Mouse (Mus musculus): ENCODE measurements around the gene Col10a1. TPM values are rescaled to one million over a fixed set of nuclear protein-coding genes. Genes with fewer than 3 reads are reported as not detected.

The Col10a1 gene
- polyA plus RNA-seq (2012; rRNA removed), result 0.01 TPM in 1 of 2 replicates, not detected in the other
- polyA plus RNA-seq (2014; fragmentation: Nextera tagmentation; extraction: Ambion mirVana), result not detected in 2 replicates

- Histone ChIP-seq H3K4me2 (ENCODE audit: low read depth) (no peak within 1 kb of the TSS), H3K9ac (replicated peaks) (no peak within 1 kb of the TSS), H3K4me1 (replicated peaks; ENCODE audit: control insufficient read depth in 2 of 2, insufficient read depth in 2 of 2, low read length in 1 of 2) (no peaks in the 10 kb centered on the region), H3K4me3 (ENCODE audit: insufficient read depth in 1 of 2, low read depth in 2 of 2, low read length in 2 of 2) (no peak within 1 kb of the TSS), H3K27ac (no peak within 1 kb of the TSS), H3K9me3 (ENCODE audit: control insufficient read depth, low read length) (no peaks in the 10 kb centered on the region), H3K27me3 (ENCODE audit: control insufficient read depth, insufficient read depth, low read length) (no peaks in the 10 kb centered on the region), H3K36me3 (replicated peaks; ENCODE audit: control insufficient read depth, insufficient read depth, low read depth) (no peaks in the 10 kb centered on the region)
- DNase-seq (ENCODE audit: low read depth in 3 of 3, low spot score in 3 of 3), result no peak
- no peak for ATAC-seq (ENCODE audit: insufficient read depth)
- WGBS (ENCODE audit: insufficient replicate concordance), result 68% methylated on average over 8 of the region's 8 CpGs
- no peak for TF ChIP-seq CTCF (IDR thresholded peaks at IDR 0.05; ENCODE audit: low read depth)
- no peak for TF ChIP-seq EP300 (IDR thresholded peaks at IDR 0.05; ENCODE audit: low read depth)
These were observed at the start of gene Col10a1 for GRCm38 (mm10) chr10:34389681-34390080. Gene Col10a1, plus strand, starts transcription at chr10:34389981.

- no peak for DNase-seq (ENCODE audit: low read depth in 3 of 3, low spot score in 3 of 3)
- H3K27ac ChIP-seq, result no peak overlapping the region
- no peaks in the 10 kb centered on the region for H3K36me3 ChIP-seq (replicated peaks; ENCODE audit: control insufficient read depth, insufficient read depth, low read depth)
- H3K9ac ChIP-seq (replicated peaks), result no peak overlapping the region
- H3K4me3 ChIP-seq (ENCODE audit: insufficient read depth in 1 of 2, low read depth in 2 of 2, low read length in 2 of 2), result no peak overlapping the region
- TF ChIP-seq EP300 (IDR thresholded peaks at IDR 0.05; ENCODE audit: low read depth) (no peak), CTCF (IDR thresholded peaks at IDR 0.05; ENCODE audit: low read depth) (no peak)
- no peaks in the 10 kb centered on the region for H3K9me3 ChIP-seq (ENCODE audit: control insufficient read depth, low read length)
- ATAC-seq (ENCODE audit: insufficient read depth), result no peak
- H3K4me2 ChIP-seq (ENCODE audit: low read depth), result no peak overlapping the region
- no peaks in the 10 kb centered on the region for H3K27me3 ChIP-seq (ENCODE audit: control insufficient read depth, insufficient read depth, low read length)
- 64% methylated on average over 6 of the region's 6 CpGs for WGBS (ENCODE audit: insufficient replicate concordance)
- H3K4me1 ChIP-seq (replicated peaks; ENCODE audit: control insufficient read depth in 2 of 2, insufficient read depth in 2 of 2, low read length in 1 of 2), result no peaks in the 10 kb centered on the region
These were observed 48.8 kb upstream of the Col10a1 start for GRCm38 (mm10) chr10:34341014-34341413.

GRCm38 (mm10) chr10:34341886-34342285, 47.9 kb upstream of the Col10a1 start:
- Histone ChIP-seq H3K27ac (no peak overlapping the region), H3K4me1 (replicated peaks; ENCODE audit: control insufficient read depth in 2 of 2, insufficient read depth in 2 of 2, low read length in 1 of 2) (no peaks in the 10 kb centered on the region), H3K9ac (replicated peaks) (no peak overlapping the region), H3K27me3 (ENCODE audit: control insufficient read depth, insufficient read depth, low read length) (no peaks in the 10 kb centered on the region), H3K4me2 (ENCODE audit: low read depth) (no peak overlapping the region), H3K9me3 (ENCODE audit: control insufficient read depth, low read length) (no peaks in the 10 kb centered on the region), H3K4me3 (ENCODE audit: insufficient read depth in 1 of 2, low read depth in 2 of 2, low read length in 2 of 2) (no peak overlapping the region), H3K36me3 (replicated peaks; ENCODE audit: control insufficient read depth, insufficient read depth, low read depth) (no peaks in the 10 kb centered on the region)
- ATAC-seq (ENCODE audit: insufficient read depth) (no peak), DNase-seq (ENCODE audit: low read depth in 3 of 3, low spot score in 3 of 3) (no peak)
- no peak for TF ChIP-seq CTCF (IDR thresholded peaks at IDR 0.05; ENCODE audit: low read depth)
- 53% methylated on average over 1 of the region's 1 CpGs for WGBS (ENCODE audit: insufficient replicate concordance)

GRCm38 (mm10) chr10:34352166-34352565, 37.6 kb upstream of the Col10a1 start:
- H3K4me2 ChIP-seq (ENCODE audit: low read depth), result no peak overlapping the region
- H3K9ac ChIP-seq (replicated peaks), result no peak overlapping the region
- no peaks in the 10 kb centered on the region for H3K4me1 ChIP-seq (replicated peaks; ENCODE audit: control insufficient read depth in 2 of 2, insufficient read depth in 2 of 2, low read length in 1 of 2)
- WGBS (ENCODE audit: insufficient replicate concordance), result 70% methylated on average over 4 of the region's 4 CpGs
- no peak overlapping the region for H3K27ac ChIP-seq
- DNase-seq (ENCODE audit: low read depth in 3 of 3, low spot score in 3 of 3), result no peak
- no peak overlapping the region for H3K4me3 ChIP-seq (ENCODE audit: insufficient read depth in 1 of 2, low read depth in 2 of 2, low read length in 2 of 2)
- no peak for ATAC-seq (ENCODE audit: insufficient read depth)
- no peaks in the 10 kb centered on the region for H3K9me3 ChIP-seq (ENCODE audit: control insufficient read depth, low read length)
- TF ChIP-seq EP300 (IDR thresholded peaks at IDR 0.05; ENCODE audit: low read depth), result no peak
- TF ChIP-seq CTCF (IDR thresholded peaks at IDR 0.05; ENCODE audit: low read depth), result no peak
- H3K36me3 ChIP-seq (replicated peaks; ENCODE audit: control insufficient read depth, insufficient read depth, low read depth), result no peaks in the 10 kb centered on the region
- H3K27me3 ChIP-seq (ENCODE audit: control insufficient read depth, insufficient read depth, low read length), result no peaks in the 10 kb centered on the region

GRCm38 (mm10) chr10:34358263-34358662, 31.5 kb upstream of the Col10a1 start:
- H3K4me3 ChIP-seq (ENCODE audit: insufficient read depth in 1 of 2, low read depth in 2 of 2, low read length in 2 of 2), result no peak overlapping the region
- no peak for ATAC-seq (ENCODE audit: insufficient read depth)
- 65% methylated on average over 3 of the region's 3 CpGs for WGBS (ENCODE audit: insufficient replicate concordance)
- no peak overlapping the region for H3K4me2 ChIP-seq (ENCODE audit: low read depth)
- no peak overlapping the region for H3K27ac ChIP-seq
- no peak overlapping the region for H3K9ac ChIP-seq (replicated peaks)
- no peaks in the 10 kb centered on the region for H3K27me3 ChIP-seq (ENCODE audit: control insufficient read depth, insufficient read depth, low read length)
- no peaks in the 10 kb centered on the region for H3K36me3 ChIP-seq (replicated peaks; ENCODE audit: control insufficient read depth, insufficient read depth, low read depth)
- no peaks in the 10 kb centered on the region for H3K4me1 ChIP-seq (replicated peaks; ENCODE audit: control insufficient read depth in 2 of 2, insufficient read depth in 2 of 2, low read length in 1 of 2)
- no peak for DNase-seq (ENCODE audit: low read depth in 3 of 3, low spot score in 3 of 3)
- H3K9me3 ChIP-seq (ENCODE audit: control insufficient read depth, low read length), result no peaks in the 10 kb centered on the region
- TF ChIP-seq CTCF (IDR thresholded peaks at IDR 0.05; ENCODE audit: low read depth), result no peak
- no peak for TF ChIP-seq EP300 (IDR thresholded peaks at IDR 0.05; ENCODE audit: low read depth)

All from liver, embryonic 14.5 days (tissue).